Mouse (Mus musculus) kidney, adult 2 months (tissue): ENCODE measurements around the gene Preb. TPM values are rescaled to one million over a fixed set of nuclear protein-coding genes. Genes with fewer than 3 reads are reported as not detected.

ENCODE experiments used
- DNase-seq: peaks from one replicate; pipeline ENCODE4 v3.0.0; 2021
- H3K27ac ChIP-seq: fragments of 200-500 bp; 2 replicates; pipeline ENCODE4 v1.5.1; 2012; ENCODE audit warnings: low read depth, low read length, control low read depth, inconsistent platforms; ENCODE audit not compliant: insufficient read depth
- H3K27me3 ChIP-seq: fragments of 200-500 bp; replicated peaks from 2 replicates; pipeline ENCODE4 v1.6.1; 2012; ENCODE audit warnings: mild to moderate bottlenecking, moderate library complexity, low read length, inconsistent platforms; ENCODE audit not compliant: control insufficient read depth, insufficient read depth
- H3K36me3 ChIP-seq: fragments of 200-500 bp; 2 replicates; pipeline ENCODE4 v1.6.1; 2012; ENCODE audit warnings: mild to moderate bottlenecking, moderate library complexity, low read length, inconsistent platforms; ENCODE audit not compliant: control insufficient read depth, insufficient read depth
- H3K4me1 ChIP-seq: fragments of 200-500 bp; 2 replicates; pipeline ENCODE4 v1.6.1; 2011; ENCODE audit warnings: low read length; ENCODE audit not compliant: control insufficient read depth, insufficient read depth
- H3K4me3 ChIP-seq: fragments of 200-500 bp; 2 replicates; pipeline ENCODE4 v1.5.1; 2011; ENCODE audit warnings: mild to moderate bottlenecking, low read depth, low read length, control low read depth; ENCODE audit not compliant: insufficient read depth
- CTCF ChIP-seq: fragments of 200-500 bp; conservative IDR thresholded peaks from 2 replicates; pipeline ENCODE4 v1.5.1; 2011; ENCODE audit warnings: low read depth, mild to moderate bottlenecking, control low read depth, low read length, moderate library complexity, mixed read lengths; ENCODE audit not compliant: insufficient read depth, insufficient read length
- POLR2A ChIP-seq: fragments of 200-500 bp; IDR thresholded peaks from one replicate; pipeline ENCODE4 v1.6.1; 2011; ENCODE audit warnings: low read depth, low read length, control low read depth
- WGBS: fragments of 180-500 bp; shearing (Covaris S2); methylation state at CpG from one replicate; pipeline ENCODE4 v1.1.7; 2018; 5-methylcytosine and 5-hydroxymethylcytosine counted together
- polyA plus RNA-seq: library from polyadenylated mRNA; depleted of rRNA; stranded (reverse); fragments of >200 nt; gene quantifications from 2 replicates; pipeline ENCODE4 v1.2.3, GENCODE M21; 2012

The Preb gene
- polyA plus RNA-seq, 1 experiment: 346 TPM

GRCm38 (mm10) chr5:30955751-30956150, 4.4 kb downstream of the Preb start:
- Histone ChIP-seq H3K4me1 (peaks cover 20% of the 10 kb centered on the region), H3K4me3 (no peak overlapping the region), H3K27me3 (no peaks in the 10 kb centered on the region), H3K27ac (no peak overlapping the region), H3K36me3 (peaks cover 1% of the 10 kb centered on the region; the same call in 1 of the 2 replicates)
- DNase-seq: no peak
- TF ChIP-seq POLR2A (no peak), CTCF (no peak)
- whole genome bisulfite sequencing: 86% methylated on average over 6 of the region's 6 CpGs

- H3K27ac ChIP-seq: no peak overlapping the region
- H3K4me3 ChIP-seq: no peak overlapping the region
- peaks cover 20% of the 10 kb centered on the region for H3K4me1 ChIP-seq
- DNase-seq: no peak
- 87% methylated on average over 9 of the region's 9 CpGs for WGBS
- TF ChIP-seq CTCF: no peak
- TF ChIP-seq POLR2A: peak; percentile 13
- no peaks in the 10 kb centered on the region for H3K27me3 ChIP-seq
- peaks cover 1% of the 10 kb centered on the region; the same call in 1 of the 2 replicates for H3K36me3 ChIP-seq
Observed at GRCm38 (mm10) chr5:30954556-30954955, 5.6 kb downstream of the Preb start.

GRCm38 (mm10) chr5:30954065-30954464, 6.1 kb downstream of the Preb start:
- H3K36me3 ChIP-seq: peaks cover 1% of the 10 kb centered on the region; the same call in 1 of the 2 replicates
- H3K4me1 ChIP-seq: peaks cover 24% of the 10 kb centered on the region
- DNase-seq: no peak
- WGBS: 88% methylated on average over 6 of the region's 6 CpGs
- no peak overlapping the region for H3K27ac ChIP-seq
- no peak overlapping the region for H3K4me3 ChIP-seq
- H3K27me3 ChIP-seq: no peaks in the 10 kb centered on the region
- TF ChIP-seq CTCF: no peak
- no peak for TF ChIP-seq POLR2A

- TF ChIP-seq CTCF (no peak), POLR2A (no peak)
- Histone ChIP-seq H3K27me3 (no peaks in the 10 kb centered on the region), H3K36me3 (no peaks in the 10 kb centered on the region; the same call in 1 of the 2 replicates), H3K27ac (no peak overlapping the region), H3K4me1 (peaks cover 15% of the 10 kb centered on the region), H3K4me3 (no peak overlapping the region)
- no peak for DNase-seq
- WGBS: 88% methylated on average over 5 of the region's 5 CpGs
Observed at GRCm38 (mm10) chr5:30952551-30952950, 7.6 kb downstream of the Preb start.

GRCm38 (mm10) chr5:30951706-30952105, 8.5 kb downstream of the Preb start:
- DNase-seq: no peak
- no peak for TF ChIP-seq CTCF
- no peak for TF ChIP-seq POLR2A
- no peaks in the 10 kb centered on the region for H3K27me3 ChIP-seq
- no peak overlapping the region for H3K4me3 ChIP-seq
- H3K4me1 ChIP-seq: peaks cover 15% of the 10 kb centered on the region; the same call in 1 of the 2 replicates
- no peaks in the 10 kb centered on the region; the same call in 1 of the 2 replicates for H3K36me3 ChIP-seq
- WGBS: 59% methylated on average over 6 of the region's 6 CpGs
- H3K27ac ChIP-seq: no peak overlapping the region

GRCm38 (mm10) chr5:30950922-30951321, 9.2 kb downstream of the Preb start:
- Histone ChIP-seq H3K4me3 (peak overlapping the region; percentile 31; the same call in 1 of the 2 replicates), H3K27ac (no peak overlapping the region), H3K4me1 (peaks cover 15% of the 10 kb centered on the region; the same call in 1 of the 2 replicates), H3K36me3 (no peaks in the 10 kb centered on the region; the same call in 1 of the 2 replicates), H3K27me3 (no peaks in the 10 kb centered on the region)
- no peak for DNase-seq
- TF ChIP-seq CTCF (no peak), POLR2A (no peak)
- WGBS: 73% methylated on average over 2 of the region's 2 CpGs

- peak; percentile 51 for DNase-seq
- H3K27ac ChIP-seq: peak overlapping the region; percentile 66
- H3K4me1 ChIP-seq: peaks cover 17% of the 10 kb centered on the region
- no peaks in the 10 kb centered on the region; the same call in 1 of the 2 replicates for H3K36me3 ChIP-seq
- peak overlapping the region; percentile 97 for H3K4me3 ChIP-seq
- TF ChIP-seq CTCF (no peak), POLR2A (no peak)
- 40% methylated on average over 4 of the region's 4 CpGs for WGBS
- no peaks in the 10 kb centered on the region for H3K27me3 ChIP-seq
Observed at GRCm38 (mm10) chr5:30950451-30950850, 9.7 kb downstream of the Preb start.
